Mouse (Mus musculus) small intestine, adult 2 months (tissue): ENCODE data around the gene Pramel7.

Experiments used
- CTCF ChIP-seq: fragments of 200-500 bp; IDR thresholded peaks from 2 replicates; pipeline ENCODE4 v1.5.1; 2012; ENCODE audit warnings: low read depth, mild to moderate bottlenecking, control low read depth, inconsistent platforms, low read length, moderate library complexity, mixed read lengths; ENCODE audit not compliant: insufficient replicate concordance, insufficient read length; ENCODE audit errors: extremely low read depth
- POLR2A ChIP-seq: fragments of 200-500 bp; IDR thresholded peaks from 2 replicates; pipeline ENCODE4 v1.6.1; 2012; ENCODE audit warnings: low read depth, mild to moderate bottlenecking, control low read depth, inconsistent platforms, low read length, moderate library complexity

GRCm38 (mm10) chr2:87516581-87516980, 19.7 kb upstream of the Pramel7 start:
- TF ChIP-seq CTCF (no peak), POLR2A (no peak)
